Mouse (Mus musculus) brain, embryonic 18.5 days (tissue): ENCODE results near the gene Smg6.

ENCODE experiments used
- DNase-seq: peaks from one replicate; pipeline ENCODE4 v3.0.0-alpha.2; 2012; ENCODE audit warnings: low read depth, low spot score

The Smg6 gene

GRCm38 (mm10) chr11:74925577-74926387 lies at the start of gene Smg6, which contains the start of gene Srr:
TSS of gene Smg6 (plus strand) at chr11:74925823.
TSS of gene Srr (minus strand) at chr11:74925948.
- DNase-seq, result peak; percentile 94

DNA sequence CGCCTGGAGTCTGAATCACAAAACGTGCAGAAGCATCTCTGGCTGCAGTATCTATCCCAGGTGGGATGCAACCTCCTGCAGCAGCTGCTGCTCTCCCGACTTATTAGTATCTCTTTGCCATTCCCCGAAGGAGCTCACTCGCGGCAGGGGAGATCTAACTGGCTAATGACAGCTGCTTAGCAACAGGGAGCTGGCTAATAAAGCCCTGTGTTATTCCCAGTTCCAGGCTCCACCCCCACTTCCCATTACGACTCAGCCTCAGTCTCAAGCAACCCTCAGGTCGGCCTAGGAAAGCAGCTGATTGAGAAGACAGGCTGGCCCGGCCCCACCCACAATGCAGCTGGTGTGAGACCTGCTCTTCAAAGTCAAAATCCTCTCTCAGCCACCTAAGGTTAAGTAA lies 48.8 kb upstream of the Smg6 start:
- no peak for DNase-seq

- DNase-seq, result no peak
These were observed 44.6 kb upstream of the Smg6 start for GRCm38 (mm10) chr11:74880999-74881398.

- no peak for DNase-seq
These were observed 43.6 kb upstream of the Smg6 start for GRCm38 (mm10) chr11:74881979-74882378.

GRCm38 (mm10) chr11:74883098-74883497 lies 42.5 kb upstream of the Smg6 start:
- no peak for DNase-seq

DNA sequence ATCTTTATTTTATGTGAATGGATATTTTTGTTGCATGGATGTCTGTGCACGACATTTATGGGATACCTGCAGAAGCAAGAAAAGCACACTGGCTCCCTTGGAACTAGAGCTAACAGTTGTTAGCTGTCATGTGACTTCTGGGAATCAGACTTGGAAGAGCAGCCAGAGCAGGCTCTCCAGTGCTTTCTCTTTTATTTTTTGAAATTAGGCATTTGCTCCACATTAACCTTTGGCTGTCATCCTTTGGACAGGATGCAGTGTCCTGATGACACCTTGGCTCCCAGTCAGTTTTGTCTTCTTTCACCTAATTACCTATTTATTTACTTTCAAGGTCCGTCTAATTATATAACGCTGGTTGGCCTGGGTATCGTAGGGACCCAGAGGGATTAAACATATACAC lies 31.0 kb upstream of the Smg6 start:
- DNase-seq, result no peak

DNA sequence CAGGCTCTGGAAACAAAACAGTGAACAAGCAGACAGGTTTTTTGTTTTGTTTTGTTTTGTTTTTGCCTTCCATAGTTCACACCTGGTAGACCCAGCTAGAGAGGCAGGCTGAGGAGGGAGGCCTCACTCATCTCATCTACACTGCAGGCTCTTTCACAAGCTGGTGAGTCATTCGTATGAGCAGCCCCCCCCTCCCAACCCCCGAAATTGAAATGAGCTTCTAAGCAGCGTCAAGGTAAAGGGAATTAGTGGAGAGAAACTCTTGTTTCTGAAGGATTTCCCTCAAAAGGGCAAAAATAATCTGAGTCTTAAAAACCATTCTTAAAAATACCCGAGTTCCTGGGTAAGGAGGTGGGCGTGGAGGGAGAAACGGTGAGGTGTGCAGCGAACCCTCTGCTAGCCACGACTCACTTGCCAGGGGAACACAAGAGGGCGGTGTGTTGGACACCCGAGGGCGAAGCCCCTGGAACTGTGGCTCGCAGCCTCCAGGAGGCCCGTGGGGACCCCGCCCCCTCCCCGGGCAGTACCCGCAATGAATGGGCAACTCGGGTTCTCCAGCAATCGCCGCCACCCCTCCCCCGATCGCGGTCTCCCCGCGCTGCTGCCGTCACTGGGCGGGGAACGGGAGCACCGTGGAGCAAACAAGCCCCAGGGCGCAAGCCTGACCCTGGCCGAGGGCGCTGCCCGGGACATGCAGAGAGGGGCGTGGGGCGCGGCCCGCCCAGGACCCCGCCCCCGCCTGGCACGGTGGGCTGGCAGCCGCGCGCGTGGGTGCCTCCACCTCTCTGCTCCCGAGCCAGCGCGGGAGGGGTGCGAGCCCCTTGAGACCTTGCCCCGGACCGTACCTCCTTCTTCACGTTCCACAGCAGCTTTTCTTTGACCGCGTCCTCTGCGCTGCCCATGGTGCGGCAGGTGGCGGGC lies 29.4 kb upstream of the Smg6 start:
- DNase-seq, result no peak

GRCm38 (mm10) chr11:74896901-74897677 lies 28.5 kb upstream of the Smg6 start, which contains the start of gene Sgsm2:
TSS of gene Sgsm2 (minus strand) at chr11:74897060.
- DNase-seq, result no peak

GRCm38 (mm10) chr11:74897678-74898516 lies 27.7 kb upstream of the Smg6 start, which contains the start of gene Tsr1:
TSS of gene Tsr1 (plus strand) at chr11:74898071.
- DNase-seq, result peak; percentile 80

- no peak for DNase-seq
These were observed 27.2 kb upstream of the Smg6 start for GRCm38 (mm10) chr11:74898517-74898827.

DNA sequence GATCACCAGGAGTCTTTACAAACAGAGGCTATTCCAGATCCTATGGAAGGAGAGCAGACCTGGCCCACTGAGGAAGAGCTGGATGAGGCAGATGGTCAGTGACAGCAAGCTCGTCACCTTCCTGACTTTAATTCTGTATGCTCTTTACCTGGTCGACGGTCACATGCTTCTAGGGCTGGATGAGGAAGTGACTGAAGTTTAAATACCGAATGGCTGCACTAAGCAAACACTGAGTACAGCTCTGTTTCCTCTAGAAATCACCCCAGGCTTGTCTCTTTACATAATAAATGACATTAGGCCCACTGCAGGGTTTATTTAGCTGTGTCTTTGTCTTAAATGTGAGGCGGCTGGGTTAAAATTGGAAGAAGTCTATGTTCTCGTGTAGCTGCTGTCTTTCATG lies 24.1 kb upstream of the Smg6 start:
- DNase-seq, result no peak

- DNase-seq, result no peak
These were observed 23.2 kb upstream of the Smg6 start for GRCm38 (mm10) chr11:74902416-74902815.

GRCm38 (mm10) chr11:74907850-74908249 lies 17.8 kb upstream of the Smg6 start:
- DNase-seq, result no peak

DNA sequence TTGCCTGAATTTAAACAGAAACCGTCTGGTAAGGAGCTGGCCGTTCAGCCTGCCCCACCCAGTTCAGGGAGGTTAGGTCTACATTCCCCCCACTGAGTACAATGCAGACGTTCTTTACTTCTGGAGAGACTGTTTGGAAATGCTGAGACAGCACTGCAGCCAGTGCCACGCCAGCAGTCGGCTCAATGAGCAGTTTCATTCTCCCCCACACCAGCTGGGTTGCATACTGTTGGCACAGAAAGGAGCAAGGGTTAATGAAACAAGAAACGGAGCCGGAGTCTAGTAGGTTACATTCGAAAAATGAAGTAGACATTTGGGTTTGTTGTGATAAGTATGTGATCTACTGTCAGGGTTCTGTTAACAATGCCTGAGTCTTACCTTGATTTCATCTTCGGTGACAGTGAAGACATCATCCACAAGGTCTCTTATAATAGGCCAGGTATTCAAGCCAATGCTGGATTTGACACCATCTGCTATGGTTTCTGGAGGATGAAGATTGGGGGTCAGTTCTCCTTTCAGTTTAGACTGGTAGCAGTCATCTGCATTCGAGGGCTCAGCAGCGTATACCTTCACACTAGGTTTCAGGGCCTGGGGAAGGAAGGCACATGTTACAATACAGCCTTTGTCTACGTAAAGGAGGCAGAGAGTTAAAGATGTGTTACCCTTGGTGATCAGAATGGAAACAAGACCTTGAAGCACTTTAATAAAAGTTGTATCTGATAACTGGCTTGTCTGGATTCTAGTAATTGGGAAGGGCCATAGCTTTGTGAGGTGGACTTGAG lies 16.8 kb upstream of the Smg6 start:
- DNase-seq, result no peak

DNA sequence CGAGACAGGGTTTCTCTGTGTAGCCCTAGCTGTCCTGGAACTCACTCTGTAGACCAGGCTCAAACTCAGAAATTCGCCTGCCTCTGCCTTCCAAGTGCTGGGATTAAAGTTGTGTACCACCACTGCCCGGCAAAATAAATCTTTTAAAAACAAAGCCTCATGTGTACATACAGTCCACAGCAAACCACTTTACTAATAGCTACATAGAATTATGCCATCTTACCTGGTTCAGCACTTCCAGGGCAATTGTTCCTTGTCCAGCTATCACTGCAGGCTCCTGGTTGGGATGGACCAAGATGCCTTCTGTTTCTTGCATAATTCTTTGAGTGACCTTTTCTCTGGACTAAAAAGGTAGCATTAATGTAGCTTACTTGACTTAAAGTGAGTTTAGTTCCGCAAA lies 15.6 kb upstream of the Smg6 start:
- DNase-seq, result no peak

DNA sequence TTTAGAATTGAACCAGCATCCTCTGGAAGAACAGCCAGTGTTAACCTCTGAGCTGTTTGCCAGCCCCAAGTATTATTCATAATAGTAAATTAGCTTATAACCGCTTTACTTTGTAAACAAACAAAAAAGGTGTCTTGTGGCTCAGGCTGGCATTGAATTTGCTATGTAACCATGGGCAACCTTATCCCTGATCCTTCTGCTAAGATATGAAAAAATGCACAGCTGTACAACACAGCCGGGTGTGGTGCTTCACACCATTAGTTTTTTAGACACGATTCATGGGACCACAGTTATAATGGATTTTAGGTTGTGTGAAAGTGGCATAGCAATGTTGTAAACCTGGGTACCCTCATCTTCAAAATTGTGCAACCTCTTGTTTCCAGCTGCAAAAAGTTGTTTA lies 13.1 kb upstream of the Smg6 start:
- no peak for DNase-seq

DNA sequence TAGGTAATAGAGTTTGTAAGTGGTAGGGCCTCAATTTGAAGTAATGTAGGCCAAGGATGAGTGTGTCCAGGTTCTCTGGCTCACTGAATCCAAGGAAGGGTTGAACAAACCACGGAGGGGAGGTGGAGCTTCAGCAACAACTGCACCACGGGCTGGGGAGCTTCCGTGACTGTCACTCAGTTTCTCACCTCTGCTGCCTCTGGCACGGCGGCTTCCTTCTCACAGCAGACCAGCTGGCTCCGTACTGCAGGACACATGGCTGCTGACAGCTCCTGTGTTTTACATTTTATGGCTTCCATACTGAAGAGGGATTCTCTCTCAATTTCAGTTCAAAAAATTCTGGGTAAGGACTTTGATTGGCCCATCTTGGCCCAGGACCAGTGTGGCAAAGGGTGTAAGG lies 6.4 kb upstream of the Smg6 start:
- no peak for DNase-seq

DNA sequence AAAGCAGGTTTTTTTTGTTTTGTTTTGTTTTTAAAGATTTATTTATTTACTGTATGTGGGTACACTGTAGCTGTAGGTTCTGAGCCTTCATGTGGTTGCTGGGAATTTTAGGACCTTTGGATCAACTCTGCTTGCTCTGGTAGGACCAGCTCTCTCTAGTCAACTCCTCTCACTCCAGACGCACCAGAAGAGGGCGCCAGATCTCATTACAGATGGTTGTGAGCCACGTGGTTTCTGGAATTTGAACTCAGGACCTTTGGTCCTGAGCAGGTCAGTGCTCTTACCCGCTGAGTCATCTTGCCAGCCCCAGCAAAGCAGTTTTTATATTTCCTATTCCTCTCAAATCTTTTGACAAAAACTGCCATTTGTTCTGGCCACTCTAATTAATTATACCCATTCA lies 1.5 kb upstream of the Smg6 start:
- DNase-seq, result no peak

GRCm38 (mm10) chr11:74926388-74927005 lies 874 bp downstream of the Smg6 start:
- no peak for DNase-seq

- DNase-seq, result no peak
These were observed 1.7 kb downstream of the Smg6 start for GRCm38 (mm10) chr11:74927236-74927725.
